Mouse (Mus musculus) bone marrow, adult 2 months (tissue): Measurements from ENCODE around the gene Crebrf. TPM values are rescaled to one million over a fixed set of nuclear protein-coding genes. Genes with fewer than 3 reads are reported as not detected.

ENCODE experiments used
- H3K27ac ChIP-seq: fragments of 200-500 bp; 2 replicates; pipeline ENCODE4 v1.5.1; 2012; ENCODE audit warnings: low read depth, mild to moderate bottlenecking, control low read depth, inconsistent platforms, low read length; ENCODE audit not compliant: control insufficient read depth, poor library complexity, insufficient read depth
- H3K4me1 ChIP-seq: fragments of 200-500 bp; 2 replicates; pipeline ENCODE4 v1.6.1; 2011; ENCODE audit warnings: low read length; ENCODE audit not compliant: control insufficient read depth, insufficient read depth
- H3K4me3 ChIP-seq: fragments of 200-500 bp; replicated peaks from 2 replicates; pipeline ENCODE3; 2011; ENCODE audit warnings: mild to moderate bottlenecking, low read depth, low read length, control low read depth; ENCODE audit not compliant: control insufficient read depth
- CTCF ChIP-seq: fragments of 200-500 bp; IDR thresholded peaks from 2 replicates; pipeline ENCODE4 v1.5.1; 2011; ENCODE audit warnings: low read length, control low read depth; ENCODE audit not compliant: control insufficient read depth, insufficient read depth
- POLR2A ChIP-seq: fragments of 200-500 bp; IDR thresholded peaks from 2 replicates; pipeline ENCODE4 v1.6.1; 2011; ENCODE audit warnings: low read depth, mild to moderate bottlenecking, control low read depth, low read length, borderline replicate concordance; ENCODE audit not compliant: control insufficient read depth
- WGBS: fragments of 180-500 bp; shearing (Covaris S2); methylation state at CpG from one replicate; pipeline ENCODE4 v1.1.7; 2018; 5-methylcytosine and 5-hydroxymethylcytosine counted together
- polyA plus RNA-seq: library from polyadenylated mRNA; stranded (reverse); fragments of >200 nt; gene quantifications from 2 replicates; pipeline ENCODE4 v1.2.4, GENCODE M21; 2011; ENCODE audit warnings: low replicate concordance; ENCODE audit not compliant: missing spikeins, insufficient read depth, insufficient read length

Crebrf gene
- polyA plus RNA-seq, 1 experiment = 28.1 TPM

- Histone ChIP-seq H3K4me3 (no peak overlapping the region), H3K27ac (no peak overlapping the region), H3K4me1 (no peaks in the 10 kb centered on the region)
- 72% methylated on average over 9 of the region's 9 CpGs for WGBS
- TF ChIP-seq CTCF (no peak), POLR2A (no peak)
These were observed 6.4 kb upstream of the Crebrf start for GRCm38 (mm10) chr17:26708993-26709590.

DNA sequence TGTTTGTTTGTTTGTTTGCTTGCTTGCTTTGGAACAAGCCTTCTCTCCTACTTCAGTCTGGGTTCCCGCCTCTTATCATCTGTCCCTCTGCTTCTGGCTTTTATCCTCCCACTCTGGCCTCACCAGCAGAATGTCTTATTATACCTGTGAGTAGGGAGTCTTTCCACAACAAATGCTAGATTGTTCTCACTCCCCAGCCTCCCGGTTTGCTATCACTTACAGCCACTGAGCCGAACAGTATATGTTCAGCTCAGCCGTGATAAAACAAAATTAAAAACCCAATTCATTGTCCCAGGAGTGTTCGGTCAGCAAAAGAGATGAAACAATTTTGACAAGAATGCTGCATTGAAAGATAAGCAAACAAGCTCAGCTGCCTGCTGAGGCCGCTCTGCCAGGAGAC lies 5.4 kb upstream of the Crebrf start:
- Histone ChIP-seq H3K4me3 (no peak overlapping the region), H3K27ac (no peak overlapping the region), H3K4me1 (no peaks in the 10 kb centered on the region)
- 51% methylated on average over 6 of the region's 6 CpGs for WGBS
- TF ChIP-seq CTCF = no peak
- no peak for TF ChIP-seq POLR2A

DNA sequence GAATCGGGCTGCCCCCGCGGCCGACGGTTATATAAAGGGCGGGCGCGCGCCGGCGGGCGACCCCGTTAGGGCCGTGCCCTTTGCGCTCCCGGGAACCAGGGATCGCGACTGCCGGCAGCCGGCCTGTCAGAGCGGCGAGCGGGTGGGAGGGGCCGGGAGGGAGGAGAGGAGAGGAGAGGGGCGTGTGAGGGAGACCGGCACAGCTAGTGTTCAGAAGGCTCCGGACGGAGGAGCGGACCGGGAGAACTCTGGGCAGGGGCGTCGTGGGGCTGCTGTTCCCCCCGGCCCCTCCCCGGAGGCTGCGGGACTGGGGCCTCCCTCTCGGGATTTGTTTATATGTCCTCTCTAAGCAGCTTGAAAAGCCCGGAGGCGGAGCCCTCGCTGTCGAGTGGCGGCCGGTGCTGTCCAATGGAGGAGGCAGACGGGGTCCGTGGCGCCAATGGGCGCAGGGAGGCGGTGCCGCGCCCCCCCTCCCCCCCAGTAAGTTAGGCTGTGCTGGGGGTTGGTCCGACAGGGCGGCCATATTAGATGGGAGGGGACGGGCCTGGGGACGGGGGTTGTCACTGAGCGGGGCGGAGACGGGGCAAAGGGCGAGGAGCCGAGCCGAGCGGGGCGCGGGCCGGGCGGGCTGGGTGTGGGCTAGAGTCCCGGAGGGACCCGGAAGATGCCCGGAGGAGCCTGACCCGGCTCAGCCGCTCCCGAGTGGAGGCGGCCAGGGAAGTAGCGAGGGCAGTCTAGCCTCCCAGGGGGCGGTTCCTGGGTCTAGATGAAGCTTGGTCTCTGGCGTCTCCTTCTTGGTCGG lies 667 bp downstream of the Crebrf start:
- under 1% methylated on average over 73 of the region's 75 CpGs for WGBS

DNA sequence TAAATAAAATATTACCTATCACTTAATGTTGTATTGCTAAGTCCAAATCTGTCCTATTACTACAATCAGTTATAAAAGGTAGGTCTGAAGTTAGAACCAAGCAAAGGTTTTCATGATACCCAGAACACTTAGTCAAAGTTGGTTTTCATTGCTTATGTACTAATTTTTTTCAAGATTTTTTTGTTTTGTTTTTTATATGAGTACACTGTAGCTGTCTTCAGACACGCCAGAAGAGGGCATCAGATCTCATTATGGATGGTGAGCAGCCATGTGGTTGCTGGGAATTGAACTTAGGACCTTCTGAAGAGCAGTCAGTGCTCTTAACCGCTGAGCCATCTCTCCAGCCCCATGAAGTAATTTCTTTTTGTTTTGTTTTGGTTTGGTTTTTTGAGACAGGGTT lies 2.4 kb downstream of the Crebrf start:
- 74% methylated on average over 2 of the region's 2 CpGs for WGBS
- no peak overlapping the region for H3K27ac ChIP-seq
- no peak overlapping the region for H3K4me3 ChIP-seq
- no peaks in the 10 kb centered on the region; the same call in 1 of the 2 replicates for H3K4me1 ChIP-seq
- no peak for TF ChIP-seq CTCF
- TF ChIP-seq POLR2A = no peak

More for the DNA sequence above, 667 bp downstream of the Crebrf start:
- TF ChIP-seq CTCF (no peak), POLR2A (peak; percentile 49; the same call in 1 of the 2 replicates)
- H3K27ac ChIP-seq = peak overlapping the region; percentile 92
- H3K4me1 ChIP-seq = no peaks in the 10 kb centered on the region; the same call in 1 of the 2 replicates
- peak overlapping the region; percentile 82 for H3K4me3 ChIP-seq

GRCm38 (mm10) chr17:26719405-26719804 lies 4.0 kb downstream of the Crebrf start:
- no peak overlapping the region for H3K27ac ChIP-seq
- TF ChIP-seq CTCF (no peak), POLR2A (no peak)
- no peak overlapping the region for H3K4me3 ChIP-seq
- no peaks in the 10 kb centered on the region; the same call in 1 of the 2 replicates for H3K4me1 ChIP-seq

- WGBS = 51% methylated on average over 2 of the region's 2 CpGs
- TF ChIP-seq CTCF (no peak), POLR2A (no peak)
- no peak overlapping the region for H3K4me3 ChIP-seq
- no peak overlapping the region for H3K27ac ChIP-seq
- no peaks in the 10 kb centered on the region; the same call in 1 of the 2 replicates for H3K4me1 ChIP-seq
These were observed 6.4 kb downstream of the Crebrf start for GRCm38 (mm10) chr17:26721802-26722201.

DNA sequence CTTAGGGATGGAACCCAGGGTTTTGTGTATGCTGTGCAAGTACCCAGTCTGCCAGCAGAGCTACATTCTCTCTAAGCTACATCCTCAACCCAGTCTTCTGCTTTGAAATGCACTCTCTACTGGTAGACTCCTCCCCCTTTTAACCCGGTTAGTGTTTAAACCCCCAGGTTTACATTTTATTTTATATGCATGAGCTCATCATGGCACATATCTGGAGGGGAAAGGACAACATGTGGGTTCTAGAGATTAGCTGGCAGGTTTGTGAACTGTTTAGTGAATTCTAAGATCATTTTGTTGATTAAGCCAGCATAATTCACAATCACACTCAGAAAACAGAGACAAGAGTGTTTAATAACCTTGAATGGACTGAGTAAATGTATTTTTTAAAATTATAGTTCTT lies 9.3 kb downstream of the Crebrf start:
- WGBS = 28% methylated on average over 1 of the region's 1 CpGs
- Histone ChIP-seq H3K4me3 (no peak overlapping the region), H3K27ac (no peak overlapping the region), H3K4me1 (peaks cover 2% of the 10 kb centered on the region; the same call in 1 of the 2 replicates)
- TF ChIP-seq POLR2A (no peak), CTCF (no peak)

GRCm38 (mm10) chr17:26726674-26727073 lies 11.2 kb downstream of the Crebrf start:
- 60% methylated on average over 1 of the region's 1 CpGs for WGBS
- Histone ChIP-seq H3K4me3 (no peak overlapping the region), H3K27ac (no peak overlapping the region), H3K4me1 (peaks cover 2% of the 10 kb centered on the region; the same call in 1 of the 2 replicates)
- TF ChIP-seq CTCF (no peak), POLR2A (no peak)
